Mouse (Mus musculus): Measurements from ENCODE around the gene Edn3. TPM values are rescaled to one million over a fixed set of nuclear protein-coding genes. Genes with fewer than 3 reads are reported as not detected.

The Edn3 gene
- total RNA-seq (2021): 14.7 and 15.2 TPM in 2 replicates
- long read RNA-seq, experiment 1, transcript Edn3-201 (5 exons, 3,117 nt): major isoform, 12 of 15 reads
- long read RNA-seq, experiment 1, partial matches to known transcripts: 0 of 15 reads
- long read RNA-seq, experiment 1, other reads (novel, unspliced or antisense): 2 of 15 reads
- long read RNA-seq, experiment 2, transcript Edn3-201 (5 exons, 3,117 nt): major isoform, 7 of 16 reads
- long read RNA-seq, experiment 2, partial matches to known transcripts: 0 of 16 reads
- long read RNA-seq, experiment 2, other reads (novel, unspliced or antisense): 5 of 16 reads

DNA sequence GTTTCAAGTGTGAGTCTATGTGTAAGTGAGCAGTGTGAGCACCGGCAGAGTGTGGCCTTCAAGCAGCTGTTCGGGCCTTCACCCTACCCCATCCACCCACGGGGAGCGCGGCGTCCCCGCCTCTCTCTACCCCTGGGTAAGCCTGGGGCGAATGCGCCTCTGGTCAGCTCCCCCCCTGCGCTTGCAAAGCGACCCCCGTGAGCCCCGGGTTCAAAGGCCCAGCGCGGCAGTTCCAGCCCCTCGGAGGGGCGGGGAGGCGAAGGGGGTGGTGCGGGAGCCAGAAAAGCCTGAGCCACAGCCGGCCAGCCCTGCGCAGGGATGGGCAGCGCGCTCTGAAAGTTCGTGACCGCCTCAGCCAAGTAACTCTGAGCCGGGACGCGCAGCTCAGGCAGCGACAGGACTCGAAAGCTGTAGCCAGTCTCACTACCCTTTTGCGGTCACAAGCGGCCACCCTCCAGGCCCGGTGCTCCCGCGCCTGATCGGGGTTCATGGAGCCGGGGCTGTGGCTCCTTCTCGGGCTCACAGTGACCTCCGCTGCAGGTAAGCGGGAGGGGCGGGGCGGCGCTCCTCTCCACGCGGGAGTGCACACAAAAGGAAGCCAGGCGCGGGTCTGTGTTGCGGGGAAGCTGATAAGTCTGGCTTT lies at the start of gene Edn3:
Gene Edn3, plus strand, starts transcription at position 141 of the 643 bp plus-strand sequence.
- DNase-seq: peak; percentile 14

DNA sequence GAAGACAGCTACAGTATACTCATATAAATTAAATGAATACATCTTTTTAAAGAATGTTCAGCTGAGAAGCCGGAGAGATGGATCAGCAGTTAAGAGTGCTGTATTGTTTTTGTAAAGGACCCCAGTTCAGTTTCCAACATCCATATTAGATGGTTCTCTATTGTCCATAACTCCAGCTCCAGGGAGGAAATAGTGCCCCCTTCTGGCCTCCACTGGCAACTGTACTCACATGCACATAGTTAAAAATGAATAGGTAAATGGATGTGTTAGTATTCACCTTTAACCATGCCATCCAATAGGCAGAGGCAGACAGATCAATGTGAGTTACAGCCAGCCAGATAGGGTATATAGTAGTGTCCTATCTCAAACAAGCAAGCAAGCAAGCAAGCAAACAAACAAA lies 48.4 kb upstream of the Edn3 start:
- DNase-seq: no peak

DNA sequence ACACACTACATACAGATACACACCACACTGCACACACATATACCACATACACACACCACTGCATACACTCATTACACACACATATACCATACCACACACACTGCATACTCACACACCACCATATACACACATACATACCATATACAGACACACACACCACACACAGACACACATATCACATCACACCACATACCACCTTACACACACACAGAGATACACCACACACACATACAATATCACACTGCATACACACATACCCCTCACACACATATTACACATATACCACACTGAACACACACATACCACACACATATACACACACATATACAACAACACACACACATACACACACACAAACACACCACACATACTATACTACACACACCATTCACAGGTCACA lies 44.5 kb upstream of the Edn3 start:
- no peak for DNase-seq

DNA sequence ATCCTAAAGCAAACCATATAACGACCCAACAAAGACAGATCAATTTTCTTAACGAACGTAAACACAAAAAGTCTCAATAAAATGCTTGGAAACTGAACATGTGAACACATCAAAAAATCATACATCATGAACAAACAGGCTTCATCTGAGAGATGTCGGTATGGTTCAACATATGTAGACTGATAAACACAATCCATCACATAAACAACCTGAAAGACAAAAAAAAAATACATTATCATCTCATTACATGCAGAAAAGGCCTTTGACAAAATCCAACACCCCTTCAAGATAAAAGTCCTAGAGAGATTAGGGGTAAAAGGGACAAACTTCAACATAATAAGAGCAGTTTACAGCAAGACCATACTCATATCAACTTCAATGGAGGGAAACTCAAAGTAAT lies 42.6 kb upstream of the Edn3 start:
- DNase-seq: no peak

DNA sequence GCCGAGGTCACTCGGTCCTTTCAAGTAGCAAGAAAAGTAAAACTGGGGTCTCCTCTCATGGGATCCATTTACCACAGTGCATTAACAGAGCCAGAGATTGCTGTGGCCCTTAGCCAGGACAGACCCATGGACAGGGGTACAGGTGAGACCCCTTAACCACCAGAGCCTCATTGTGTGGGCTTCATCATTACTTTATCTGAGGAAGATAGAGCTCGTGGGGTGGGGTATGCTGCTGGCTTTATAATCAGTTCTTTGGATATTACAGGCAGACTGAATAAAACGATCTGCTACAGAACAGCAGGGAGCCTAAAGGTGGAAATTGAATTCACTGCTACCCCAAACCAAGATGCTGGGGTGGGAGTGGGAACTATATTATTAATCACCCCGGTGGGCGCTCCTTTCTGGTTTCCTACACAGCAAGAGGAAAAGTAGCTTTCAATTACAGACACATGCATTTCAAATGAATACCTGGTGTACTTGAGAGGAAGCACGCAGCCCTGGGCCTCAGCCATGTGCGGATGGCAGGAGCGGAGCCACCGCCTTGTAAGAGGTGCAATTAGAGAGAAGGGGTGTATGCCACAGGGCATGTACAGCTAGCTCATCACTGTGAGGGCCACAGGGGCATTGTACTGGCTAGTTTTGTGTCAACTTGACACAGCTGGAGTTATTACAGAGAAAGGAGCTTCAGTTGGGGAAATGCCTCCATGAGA lies 33.1 kb upstream of the Edn3 start:
- no peak for DNase-seq

DNA sequence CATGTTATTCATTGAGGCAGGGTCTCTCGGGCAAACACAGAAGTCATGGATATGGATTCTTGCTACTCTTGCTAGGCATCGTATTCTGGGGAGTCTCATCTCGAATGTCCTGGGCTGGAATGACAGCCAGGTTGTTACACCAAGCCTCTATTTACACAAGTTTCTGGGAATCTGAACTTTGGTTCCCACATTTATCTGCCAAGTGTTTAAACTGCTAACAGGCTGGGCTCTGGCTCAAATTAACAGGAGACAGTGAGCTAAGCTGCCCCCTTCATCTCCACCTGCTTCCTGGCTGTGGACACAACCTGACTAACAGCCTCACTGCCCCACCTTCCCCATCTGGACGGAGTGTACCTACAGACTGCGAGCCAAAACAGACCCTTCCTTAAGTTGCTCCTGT lies 28.5 kb upstream of the Edn3 start:
- DNase-seq: no peak

DNA sequence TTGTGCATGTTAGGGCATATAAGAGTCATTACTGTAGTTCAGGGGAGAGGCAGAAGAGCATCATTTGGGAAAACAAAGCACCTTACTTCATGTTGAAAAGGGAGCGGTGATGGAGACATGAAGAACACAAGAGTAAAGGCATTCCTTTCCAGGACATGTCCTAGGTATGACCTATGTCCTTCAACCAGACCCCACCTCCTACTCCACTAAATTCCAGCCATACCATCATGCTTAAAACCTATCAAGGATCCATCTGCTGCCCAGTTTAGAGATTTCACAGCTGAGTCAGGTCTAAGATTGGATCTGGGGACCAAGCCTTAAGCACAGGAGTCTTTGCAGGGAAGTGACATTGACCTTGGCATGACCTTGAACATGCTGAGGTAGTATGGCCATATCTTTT lies 25.1 kb upstream of the Edn3 start:
- DNase-seq: no peak

DNA sequence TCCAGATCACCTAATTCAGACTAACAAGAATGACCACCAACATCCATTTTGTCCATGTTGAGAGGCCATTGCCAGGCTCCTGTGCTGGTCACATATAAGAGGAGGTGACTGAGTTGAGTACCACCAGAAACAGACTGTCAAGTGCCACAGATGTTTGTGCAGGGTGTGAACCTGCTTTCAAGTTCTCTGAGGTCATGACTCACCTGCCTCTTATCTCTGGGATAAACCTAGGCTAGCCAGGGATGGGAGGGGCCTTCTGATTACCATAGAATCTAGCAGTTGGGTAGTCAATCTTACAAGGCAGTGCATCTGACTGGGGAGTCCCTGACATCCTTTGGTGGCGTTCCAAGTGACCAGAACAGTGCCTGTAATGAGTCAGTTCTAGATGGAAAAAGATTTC lies 13.2 kb upstream of the Edn3 start:
- no peak for DNase-seq

DNA sequence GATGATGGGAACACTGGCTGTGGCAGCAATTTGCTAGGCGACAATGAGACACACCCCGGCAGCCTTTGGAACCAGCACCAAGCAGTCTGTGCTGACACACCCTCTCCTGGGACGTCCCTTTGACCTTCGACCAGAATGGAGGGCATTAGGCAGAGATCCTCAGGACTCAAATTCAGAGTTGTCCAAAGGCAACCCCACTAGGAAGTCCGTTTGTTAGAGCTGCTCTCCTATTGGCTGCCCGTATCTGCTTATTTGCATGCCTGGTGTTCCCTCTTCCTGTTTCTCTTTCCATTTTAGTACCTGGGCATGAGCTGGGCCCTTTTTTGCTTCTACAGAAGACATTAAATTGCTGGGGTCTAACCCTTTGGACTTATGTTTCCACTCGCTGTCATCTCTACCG lies 12.0 kb upstream of the Edn3 start:
- no peak for DNase-seq

DNA sequence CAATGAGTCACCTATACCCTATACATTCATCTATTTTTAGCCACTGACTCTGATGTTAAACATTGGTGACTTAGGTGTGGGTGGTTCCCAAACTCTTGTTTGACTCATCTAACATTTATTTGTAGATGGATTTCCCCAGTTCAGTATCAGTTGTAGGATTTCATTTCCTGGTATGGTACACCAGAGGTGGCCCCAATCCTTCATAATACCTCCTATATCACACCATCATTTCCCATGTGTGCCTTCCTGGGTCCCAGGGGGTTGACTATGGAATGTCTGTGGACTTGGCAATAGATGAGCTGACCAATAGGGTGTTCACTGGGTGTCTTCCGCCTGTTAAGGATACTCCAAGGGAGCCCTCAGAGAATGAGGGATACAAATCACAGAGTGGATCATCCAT lies 7.2 kb upstream of the Edn3 start:
- no peak for DNase-seq

DNA sequence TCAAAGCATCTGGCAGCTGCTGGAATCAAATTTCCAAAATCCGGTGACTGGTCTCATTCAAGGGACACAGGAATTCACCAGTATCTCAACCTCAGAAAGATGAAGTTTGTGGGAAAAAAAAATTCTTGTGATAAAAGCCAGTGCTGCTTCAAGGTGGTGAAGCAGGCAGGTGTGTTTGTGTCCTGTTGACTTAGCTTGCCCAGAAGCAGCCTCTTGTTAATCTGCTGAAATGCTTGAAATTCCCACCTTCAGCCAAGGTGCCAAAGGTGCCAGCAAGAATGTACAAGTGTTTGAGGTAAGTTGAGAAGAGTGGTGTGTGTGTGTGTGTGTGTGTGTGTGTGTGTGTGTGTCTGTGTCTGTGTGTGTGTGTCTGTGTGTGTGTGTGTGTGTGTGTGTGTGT lies 6.2 kb upstream of the Edn3 start:
- DNase-seq: no peak

DNA sequence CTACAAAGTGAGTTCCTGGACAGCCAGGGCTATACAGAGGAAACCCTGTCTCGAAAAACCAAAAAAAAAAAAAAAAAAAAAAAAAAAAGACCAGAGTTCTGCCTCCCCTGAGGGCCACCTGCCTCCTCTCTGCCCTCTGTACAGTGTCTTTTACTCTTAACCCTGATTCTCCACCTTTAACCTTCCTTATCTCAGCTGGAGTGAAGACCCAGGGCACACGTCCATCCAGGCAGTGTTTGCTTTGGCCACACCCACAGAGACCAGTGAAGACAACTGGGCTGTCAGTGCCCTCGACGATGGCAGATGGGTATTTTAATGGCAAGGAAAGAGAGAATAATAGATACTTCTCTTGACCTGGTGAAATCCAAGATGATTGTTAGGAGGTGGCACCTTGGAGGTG lies 1.2 kb upstream of the Edn3 start:
- DNase-seq: no peak

DNA sequence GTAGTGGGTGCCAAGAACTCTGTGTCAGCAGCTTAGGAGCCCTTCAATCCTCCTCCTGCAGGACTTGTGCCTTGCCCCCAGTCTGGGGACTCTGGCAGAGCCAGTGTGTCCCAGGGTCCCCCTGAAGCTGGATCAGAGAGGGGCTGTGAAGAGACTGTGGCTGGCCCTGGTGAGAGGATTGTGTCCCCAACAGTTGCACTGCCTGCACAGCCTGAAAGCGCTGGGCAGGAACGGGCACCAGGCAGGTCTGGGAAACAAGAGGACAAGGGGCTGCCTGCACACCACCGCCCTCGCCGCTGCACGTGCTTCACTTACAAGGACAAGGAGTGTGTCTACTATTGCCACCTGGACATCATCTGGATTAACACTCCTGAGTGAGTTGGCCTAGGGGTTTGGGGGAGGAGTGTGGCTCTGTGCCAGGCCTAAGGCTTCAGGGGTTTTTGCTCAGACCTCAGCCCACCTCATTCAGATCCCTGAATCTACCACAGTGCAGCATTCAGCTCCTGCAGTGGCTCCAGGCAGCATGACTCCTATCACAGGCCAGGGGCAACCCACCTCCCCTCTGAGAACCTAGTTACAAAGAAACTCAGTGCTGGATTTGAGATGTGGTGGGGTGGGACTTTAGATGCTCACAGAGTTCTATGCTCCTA lies 1.2 kb downstream of the Edn3 start:
- no peak for DNase-seq

DNA sequence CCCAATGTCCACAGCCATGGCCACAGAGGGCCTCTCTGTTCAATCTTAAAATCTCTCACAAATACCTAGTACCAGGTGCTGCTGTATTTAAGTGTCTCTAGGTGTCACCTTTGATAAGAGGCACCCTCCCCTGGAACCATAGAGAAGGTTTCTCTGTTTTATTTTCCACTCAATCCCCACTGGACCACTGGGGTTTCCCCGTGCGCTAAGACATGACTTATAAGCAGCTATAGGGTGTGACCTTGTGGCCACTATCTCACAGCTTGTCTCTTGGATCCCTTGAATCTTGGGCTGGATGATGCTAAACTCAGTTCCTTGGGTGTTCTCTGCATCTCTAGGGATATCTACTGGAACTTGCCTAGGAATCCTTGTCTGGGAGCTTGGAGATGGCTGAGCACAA lies 1.9 kb downstream of the Edn3 start:
- DNase-seq: no peak

DNA sequence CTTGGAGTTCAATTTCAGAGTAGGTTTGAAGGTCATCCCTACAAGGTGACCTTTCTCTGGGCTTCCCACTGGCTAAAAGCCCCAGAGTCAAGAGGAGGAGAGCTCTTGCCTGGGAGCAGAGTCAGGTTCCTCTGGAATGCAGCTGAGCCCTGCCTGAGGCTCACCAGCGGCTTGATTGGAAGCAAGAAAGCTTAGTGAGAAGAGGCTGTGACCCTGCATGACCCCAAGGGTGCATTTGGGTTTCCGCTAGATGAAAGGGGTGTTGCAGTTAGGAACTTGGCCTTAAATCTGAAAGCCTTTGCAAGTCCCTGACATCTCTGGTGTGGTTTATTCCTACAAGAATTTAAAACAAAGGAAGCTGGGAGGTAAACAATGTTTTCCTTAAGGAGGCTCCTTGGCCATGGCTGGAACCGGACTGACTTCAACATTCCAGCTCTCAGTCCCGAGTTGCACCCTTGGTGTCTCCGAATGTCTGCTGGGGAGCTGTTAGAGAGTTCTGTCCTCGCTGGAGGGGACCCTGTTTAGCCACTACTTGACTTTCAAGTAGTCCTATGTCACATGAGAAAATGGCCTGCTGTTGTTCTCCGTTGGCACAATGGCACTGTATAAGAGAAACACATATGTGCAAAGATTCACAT lies 8.6 kb downstream of the Edn3 start:
- no peak for DNase-seq

DNA sequence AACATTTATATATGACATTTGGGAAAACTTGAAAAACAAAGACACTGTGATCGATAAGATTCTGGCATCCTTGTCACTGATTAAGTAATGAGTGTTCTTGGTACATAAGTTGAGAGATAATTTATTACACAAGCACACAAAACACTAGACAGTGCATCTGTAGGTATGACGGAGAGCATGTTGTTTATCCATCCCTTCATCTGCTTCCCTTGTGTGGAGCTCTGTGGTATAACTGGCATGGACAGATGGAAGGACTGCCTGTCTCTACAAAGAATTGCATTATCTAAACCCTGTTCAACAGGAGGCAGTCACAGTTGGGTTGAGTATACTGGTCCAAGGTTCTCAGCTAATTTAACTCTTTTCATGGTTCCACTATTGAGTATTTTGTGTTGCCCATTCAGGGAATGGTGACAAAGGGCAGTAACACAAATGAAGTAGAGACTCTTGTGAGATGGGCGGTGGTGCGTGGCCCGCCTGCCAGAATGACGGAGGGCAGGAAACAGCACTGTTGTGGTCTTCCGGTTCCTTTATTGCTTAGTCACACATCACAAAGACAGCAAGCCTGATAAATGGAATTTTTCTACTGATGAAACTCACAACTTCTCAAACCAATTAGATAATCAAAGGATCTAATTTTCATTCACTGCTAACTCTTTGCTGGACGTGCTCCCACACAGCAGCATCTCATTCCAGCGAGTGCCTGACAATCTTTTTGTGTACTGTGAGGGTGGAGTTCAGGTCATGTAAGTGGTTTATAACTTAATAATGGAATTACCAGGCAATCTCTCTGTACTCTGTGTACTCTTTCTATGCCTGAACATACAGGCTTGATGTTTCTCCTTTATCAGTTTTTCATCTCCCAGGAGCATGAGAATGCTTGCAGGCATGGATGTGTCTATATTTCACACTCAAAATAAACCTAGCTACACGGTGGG lies 14.0 kb downstream of the Edn3 start:
- DNase-seq: no peak

DNA sequence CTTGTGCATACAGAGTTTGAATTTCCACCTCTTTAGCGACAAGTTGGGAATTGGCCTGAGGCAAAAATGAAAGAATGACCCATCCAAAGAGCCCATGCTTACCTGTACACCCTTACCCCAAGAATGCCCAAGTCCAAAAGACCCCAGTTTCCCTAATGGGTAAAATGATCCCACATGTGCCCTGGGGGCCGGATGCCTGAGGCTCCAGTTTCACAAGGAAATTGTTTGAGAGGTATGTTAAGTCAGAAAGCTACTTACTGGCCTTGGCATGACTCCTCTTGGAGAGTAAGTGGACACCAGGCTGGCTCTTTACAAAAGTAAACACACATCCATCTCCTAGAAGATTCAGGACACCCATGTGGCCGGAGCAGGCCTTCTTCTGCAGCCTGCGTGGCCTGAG lies 21.6 kb downstream of the Edn3 start:
- no peak for DNase-seq

DNA sequence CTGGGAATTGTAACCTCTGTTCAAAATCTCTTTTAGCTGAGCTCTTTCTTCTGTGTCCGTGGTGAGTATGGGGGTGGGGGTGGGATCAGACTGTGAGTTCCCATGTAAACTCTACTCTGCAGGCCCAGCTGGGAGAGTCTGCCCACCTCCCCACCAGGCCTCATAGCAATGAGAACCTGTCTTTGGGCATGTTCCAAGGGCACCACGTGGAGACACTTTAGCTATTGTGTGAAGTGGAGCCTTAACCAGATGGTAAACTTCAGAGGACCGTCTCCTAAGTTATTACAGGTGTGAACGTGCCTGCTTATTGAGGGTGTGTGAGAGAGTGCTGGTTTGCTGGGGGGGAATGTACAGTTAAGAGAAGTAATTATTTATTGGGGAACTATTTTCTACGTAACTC lies 22.5 kb downstream of the Edn3 start:
- no peak for DNase-seq

DNA sequence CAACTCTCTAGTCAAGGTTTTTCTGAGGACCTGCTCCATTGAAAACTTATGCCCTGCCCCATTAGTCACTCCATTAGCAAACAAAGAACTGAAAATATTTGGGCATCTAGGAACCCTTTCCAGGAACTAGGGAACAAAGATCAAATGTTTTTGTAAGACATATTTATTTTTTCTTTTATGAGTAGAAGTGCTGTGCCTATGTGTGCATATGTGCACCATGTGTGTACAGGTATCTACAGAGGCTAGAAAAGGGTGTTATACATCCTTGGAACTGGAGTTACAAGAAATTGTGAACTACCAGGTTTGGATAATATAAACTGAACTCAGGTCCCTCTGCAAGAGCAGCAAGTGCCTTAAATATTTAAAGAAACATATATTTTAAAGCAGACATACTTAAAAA lies 28.4 kb downstream of the Edn3 start:
- DNase-seq: no peak

DNA sequence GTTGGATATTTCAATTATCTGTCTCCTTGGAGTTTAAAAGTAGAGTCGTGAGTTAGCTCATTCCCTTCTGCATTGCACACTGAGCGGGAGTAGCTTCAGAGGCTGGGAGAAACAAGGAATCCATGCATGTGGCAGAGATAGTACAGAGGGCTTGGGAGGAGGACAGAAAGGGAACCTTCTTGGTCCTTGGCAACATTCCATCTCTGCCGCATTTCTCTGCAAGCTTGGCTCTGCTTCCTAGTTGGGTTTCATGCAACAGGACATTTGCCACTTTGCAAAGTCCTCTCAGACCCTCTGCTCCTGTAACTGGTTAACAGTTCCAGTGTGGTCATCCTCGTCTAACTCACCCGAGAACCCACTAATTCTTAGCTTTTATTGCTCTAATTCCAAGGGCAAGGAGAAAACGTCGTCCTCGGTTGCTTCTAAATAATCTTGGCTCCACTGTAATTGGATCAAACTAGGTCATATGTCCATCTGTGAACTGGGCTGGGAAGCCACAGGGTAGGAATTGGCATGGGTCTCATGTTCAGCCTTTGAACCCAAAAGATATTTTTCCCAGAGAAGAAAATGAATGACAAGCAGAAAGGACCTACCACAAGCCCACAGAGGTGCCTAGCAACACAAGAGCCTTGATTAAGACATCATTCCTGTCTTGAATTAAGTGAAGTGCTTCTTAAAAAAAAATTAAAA lies 32.2 kb downstream of the Edn3 start:
- DNase-seq: no peak

DNA sequence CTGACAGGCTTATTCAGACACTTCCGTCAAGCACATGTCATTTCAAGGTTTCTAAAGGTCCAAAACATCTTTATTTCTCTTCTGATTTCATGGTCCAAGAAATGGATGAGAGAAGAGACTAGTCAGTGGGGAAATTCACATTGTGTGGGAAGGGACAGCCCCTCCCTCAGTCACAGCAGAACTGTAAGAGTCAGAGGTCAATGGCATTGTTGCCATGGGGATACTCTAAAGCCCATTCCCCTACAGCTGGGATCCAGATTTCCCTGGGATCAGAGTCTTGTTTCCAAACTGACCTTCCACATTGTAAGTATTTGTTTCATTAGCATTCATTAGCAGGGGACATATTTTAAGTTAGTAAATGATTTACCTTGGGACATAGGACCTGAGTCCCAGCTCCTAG lies 32.8 kb downstream of the Edn3 start:
- no peak for DNase-seq
